Mouse (Mus musculus): ENCODE data around the gene Polr3b.

DNA sequence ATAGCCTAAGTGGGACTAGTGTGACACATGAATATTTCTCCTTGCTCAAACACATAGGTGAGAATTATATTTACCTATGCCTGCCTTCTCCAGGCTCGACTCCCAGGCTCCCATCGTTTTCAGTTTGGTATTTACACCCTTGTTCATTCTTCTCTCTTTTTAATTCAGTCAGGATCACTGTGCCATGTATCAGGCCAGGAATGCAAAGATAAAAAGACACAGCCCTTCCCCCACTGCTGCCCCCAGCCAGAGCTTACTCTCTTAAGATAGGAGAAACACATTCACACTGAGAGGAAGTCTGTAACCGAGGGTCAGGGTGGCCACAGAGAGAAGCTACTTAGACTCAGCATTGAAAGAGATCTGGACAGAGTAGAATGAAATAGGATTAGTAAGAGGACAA lies 10.4 kb upstream of the Polr3b start:
- TF ChIP-seq CTCF (IDR thresholded peaks at IDR 0.05; ENCODE audit: low read depth), result no peak
- no peak for TF ChIP-seq EP300 (IDR thresholded peaks at IDR 0.05; ENCODE audit: low read depth)

Measured in heart, postnatal 0 days (tissue).